ENCODE assay signal across 8 mouse cellular contexts in genomic region chr4:134534932-134535786, GRCm38 (mm10). TPM values are rescaled to one million over a fixed set of nuclear protein-coding genes. Genes with fewer than 3 reads are reported as not detected.
DNase-seq lines count a peak whose midpoint lies in the region; ATAC-seq and TF ChIP-seq lines count a peak whose summit lies in the region.

Gene Mtfr1l (minus strand): TSS chr4:134535387.

- no peak for TF ChIP-seq EP300 in lung, postnatal 0 days (IDR thresholded peaks at IDR 0.05)

- under 1% methylated on average over 71 of the region's 71 CpGs for WGBS in hindbrain, embryonic 10.5 days
- WGBS in lung, postnatal 0 days: 2% methylated on average over 56 of the region's 71 CpGs

- peak; percentile 96 for ATAC-seq in frontal cortex, adult (ENCODE audit: low TSS enrichment)
- peak; percentile 96 for ATAC-seq in lung, postnatal 0 days

- no peaks in the 10 kb centered on the region for H3K9me3 ChIP-seq in hindbrain, embryonic 10.5 days
- no peaks in the 10 kb centered on the region for H3K9me3 ChIP-seq in lung, postnatal 0 days (ENCODE audit: low read length)

- H3K4me3 ChIP-seq in hindbrain, embryonic 10.5 days: peak within 1 kb of the TSS; percentile 90
- H3K4me3 ChIP-seq in lung, postnatal 0 days (ENCODE audit: low read depth, low read length): peak within 1 kb of the TSS; percentile 84

- peaks cover 40% of the 10 kb centered on the region for H3K36me3 ChIP-seq in hindbrain, embryonic 10.5 days
- no peaks in the 10 kb centered on the region for H3K36me3 ChIP-seq in lung, postnatal 0 days (ENCODE audit: insufficient read depth, low read length)

- peak within 1 kb of the TSS; percentile 91 for H3K4me2 ChIP-seq in lung, postnatal 0 days (replicated peaks; ENCODE audit: low read depth, low read length)

- H3K27ac ChIP-seq in hindbrain, embryonic 10.5 days: peak within 1 kb of the TSS; percentile 90
- peak within 1 kb of the TSS; percentile 97 for H3K27ac ChIP-seq in lung, postnatal 0 days (ENCODE audit: low read length)

- no peaks in the 10 kb centered on the region for H3K27me3 ChIP-seq in hindbrain, embryonic 10.5 days (ENCODE audit: insufficient read depth, poor library complexity, severe bottlenecking)
- H3K27me3 ChIP-seq in lung, postnatal 0 days (replicated peaks; ENCODE audit: insufficient read depth, low read length): no peaks in the 10 kb centered on the region

- peak; percentile 1; the same call in 1 of the 2 replicates for TF ChIP-seq CTCF in lung, postnatal 0 days (IDR thresholded peaks at IDR 0.05)

- peak within 1 kb of the TSS; percentile 92 for H3K9ac ChIP-seq in lung, postnatal 0 days (replicated peaks; ENCODE audit: low read depth)

- H3K4me1 ChIP-seq in hindbrain, embryonic 10.5 days (replicated peaks): peaks cover 29% of the 10 kb centered on the region
- peaks cover 6% of the 10 kb centered on the region; the same call in 1 of the 2 replicates for H3K4me1 ChIP-seq in lung, postnatal 0 days (ENCODE audit: insufficient read depth, low read depth, low read length)

- peak; percentile 97 for DNase-seq in MN1 (ENCODE audit: low spot score)
- DNase-seq in cerebellum, adult 9-10 months: peak; percentile 96
- peak; percentile 99 for DNase-seq in hindbrain, embryonic 10.5 days (ENCODE audit: low spot score)
- DNase-seq in layer of hippocampus, adult 9-11 months: peak; percentile 98
- peak; percentile 99 for DNase-seq in lung, postnatal 0 days (ENCODE audit: low spot score)
- DNase-seq in ovary, postnatal 14 days (ENCODE audit: low spot score): peak; percentile 91
- DNase-seq in thymus, postnatal 14 days: peak; percentile 97

RNA-seq across cellular contexts. Expression of gene Mtfr1l, which starts in this region (rescaled TPM):
- 115 and 125 TPM in 2 replicates for polyA plus RNA-seq in hindbrain, embryonic 10.5 days (2016; fragmentation: Nextera tagmentation; extraction: Ambion mirVana)
- polyA plus RNA-seq in lung, postnatal 0 days (2015; fragmentation: Nextera tagmentation; extraction: Ambion mirVana): 169 and 188 TPM in 2 replicates

Comparison
In these comparisons a context has a peak if more than half of its experiments do, and no peak if none do; other contexts are left out.
1. Peak in every context shown above with its lines: DNase-seq, ATAC-seq, H3K4me3 ChIP-seq and H3K27ac ChIP-seq.